Mouse (Mus musculus) mouse trophoblast stem cell (cell line): ENCODE results near the gene Msi1.
"Not testable (repeated sequence)": the region's sequence is repeated elsewhere in the genome, so short reads cannot be mapped to it uniquely, and the experiment has no call there.

ENCODE experiments used
- in situ Hi-C, 2 experiments: fragments of 300-500 bp; cut with MseI, MboI; formaldehyde crosslinking; loops; 2 replicates in 1 of 2; 3 replicates in 1 of 2; pipeline ENCODE4 v1.15.1; 2025

Msi1 gene

GRCm38 (mm10) chr5:115489699-115490637 lies 60.6 kb downstream of the Msi1 start:
- in situ Hi-C loops: no loop called here

GRCm38 (mm10) chr5:115490638-115491000 lies 61.2 kb downstream of the Msi1 start:
- in situ Hi-C loops: no loop called here

- in situ Hi-C loops: no loop called here
These were observed 61.7 kb downstream of the Msi1 start for GRCm38 (mm10) chr5:115491076-115491475.

- in situ Hi-C loops: no loop called here
These were observed 62.4 kb downstream of the Msi1 start for GRCm38 (mm10) chr5:115491771-115492322.

- in situ Hi-C loops: no loop called here
These were observed 63.4 kb downstream of the Msi1 start for GRCm38 (mm10) chr5:115492711-115493335.

- in situ Hi-C loops: no loop called here
These were observed 64.0 kb downstream of the Msi1 start for GRCm38 (mm10) chr5:115493441-115493840.

- in situ Hi-C loops: not testable (repeated sequence)
These were observed 66.2 kb downstream of the Msi1 start for GRCm38 (mm10) chr5:115495618-115496017.

- in situ Hi-C loops: no loop called here
These were observed 67.6 kb downstream of the Msi1 start for GRCm38 (mm10) chr5:115497033-115497432.

GRCm38 (mm10) chr5:115498307-115499240 lies 69.2 kb downstream of the Msi1 start:
- in situ Hi-C loops: no loop called here

- in situ Hi-C loops: no loop called here
These were observed 71.1 kb downstream of the Msi1 start for GRCm38 (mm10) chr5:115500383-115500935.

GRCm38 (mm10) chr5:115503035-115503434 lies 73.6 kb downstream of the Msi1 start:
- in situ Hi-C loops: no loop called here
